Mouse (Mus musculus) heart, postnatal 0 days (tissue): Measurements from ENCODE around the gene 1700123O20Rik. TPM values are rescaled to one million over a fixed set of nuclear protein-coding genes. Genes with fewer than 3 reads are reported as not detected.

Experiments
- ATAC-seq: fragments of 200-750 bp; cut with Nextera tagmentation; 2 replicates; pipeline ENCODE4 v1.8.0; 2017; ENCODE audit warnings: low read depth, moderate number of reproducible peaks, moderate library complexity; ENCODE audit not compliant: insufficient read depth
- DNase-seq: peaks from one replicate; pipeline ENCODE4 v3.0.0-alpha.2; 2016; ENCODE audit warnings: low spot score
- H3K27ac ChIP-seq: fragments of 300-500 bp; sonication (generic); 2 replicates; pipeline ENCODE4 v1.5.1; 2014; ENCODE audit warnings: low read depth, mild to moderate bottlenecking
- H3K27me3 ChIP-seq: fragments of 300-500 bp; sonication (generic); 2 replicates; pipeline ENCODE4 v1.6.1; 2014; ENCODE audit warnings: low read length, mixed read lengths; ENCODE audit not compliant: control insufficient read depth, insufficient read depth
- H3K36me3 ChIP-seq: fragments of 300-500 bp; sonication (generic); replicated peaks from 2 replicates; pipeline ENCODE4 v1.6.1; 2014; ENCODE audit warnings: low read length, mixed read lengths; ENCODE audit not compliant: control insufficient read depth, insufficient read depth
- H3K4me1 ChIP-seq: fragments of 300-500 bp; sonication (generic); 2 replicates; pipeline ENCODE4 v1.6.1; 2014; ENCODE audit warnings: antibody characterized with exemption; ENCODE audit not compliant: control insufficient read depth, insufficient read depth
- H3K4me2 ChIP-seq: fragments of 300-500 bp; sonication (generic); 2 replicates; pipeline ENCODE4 v1.6.1; 2014; ENCODE audit warnings: low read depth, mild to moderate bottlenecking, low read length, moderate library complexity
- H3K4me3 ChIP-seq: fragments of 300-500 bp; sonication (generic); 2 replicates; pipeline ENCODE4 v1.5.1; 2014; ENCODE audit warnings: low read depth, low read length
- H3K9ac ChIP-seq: fragments of 300-500 bp; sonication (generic); replicated peaks from 2 replicates; pipeline ENCODE4 v1.6.1; 2014; ENCODE audit warnings: low read depth, low read length, mixed read lengths
- H3K9me3 ChIP-seq: fragments of 300-500 bp; sonication (generic); replicated peaks from 2 replicates; pipeline ENCODE4 v1.6.1; 2016; ENCODE audit warnings: low read length; ENCODE audit not compliant: control insufficient read depth
- CTCF ChIP-seq: IDR thresholded peaks from 2 replicates; pipeline ENCODE4 v1.5.1; 2016; ENCODE audit warnings: antibody characterized with exemption, control low read depth, low read depth
- EP300 ChIP-seq: IDR thresholded peaks from 2 replicates; pipeline ENCODE4 v1.6.1; 2016; ENCODE audit warnings: antibody characterized with exemption, low read depth
- WGBS: fragments of 180-500 bp; shearing (Covaris S2); extraction: QIAGEN DNeasy Blood & Tissue Kit; methylation state at CpG from one replicate; pipeline ENCODE4 v1.1.7; 2014; 5-methylcytosine and 5-hydroxymethylcytosine counted together
- polyA plus RNA-seq: library from polyadenylated mRNA; unstranded; fragments of >200 nt; fragmentation: Nextera tagmentation; extraction: Ambion mirVana; gene quantifications from 2 replicates; pipeline ENCODE4 v1.2.1, GENCODE M21; 2015
- total RNA-seq: library from RNA; depleted of rRNA; stranded (reverse); fragments of >200 nt; gene quantifications from 2 replicates; pipeline ENCODE4 v1.2.3, GENCODE M21; 2014; ENCODE audit warnings: low replicate concordance

Gene 1700123O20Rik
- total and polyA plus RNA-seq, 2 experiments from 2014 or later = 15.4 to 40.8 TPM

- ATAC-seq (no peak), DNase-seq (no peak)
- H3K27ac ChIP-seq = no peak overlapping the region
- H3K36me3 ChIP-seq = peaks cover 93% of the 10 kb centered on the region
- H3K9me3 ChIP-seq = no peaks in the 10 kb centered on the region
- TF ChIP-seq CTCF = peak; percentile 49
- TF ChIP-seq EP300 = no peak
- no peak overlapping the region for H3K9ac ChIP-seq
- no peaks in the 10 kb centered on the region for H3K4me1 ChIP-seq
- 91% methylated on average over 8 of the region's 8 CpGs for whole genome bisulfite sequencing
- no peak overlapping the region for H3K4me2 ChIP-seq
- no peaks in the 10 kb centered on the region for H3K27me3 ChIP-seq
- H3K4me3 ChIP-seq = no peak overlapping the region
These were observed 38.9 kb upstream of the 1700123O20Rik start for GRCm38 (mm10) chr14:54646898-54647636.

DNA sequence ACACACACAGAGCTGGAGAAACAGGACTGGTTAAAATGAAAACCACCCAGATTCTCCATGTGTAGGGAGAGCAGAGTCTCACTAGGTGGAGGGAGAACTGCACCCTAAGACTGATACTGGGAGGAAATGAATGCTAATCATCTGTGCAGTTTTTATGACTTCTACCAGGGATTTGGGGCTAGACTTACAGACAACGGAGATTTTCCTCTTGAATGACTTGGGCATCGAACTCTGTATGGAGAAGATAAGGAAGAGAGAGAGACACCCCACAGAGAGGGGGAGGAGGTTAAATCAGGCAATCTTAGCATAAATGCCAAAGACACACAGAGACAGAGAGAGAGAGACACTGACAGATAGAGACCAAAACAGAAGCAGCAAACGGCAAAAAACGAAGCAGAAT is 38.1 kb upstream of the 1700123O20Rik start:
- H3K9me3 ChIP-seq = no peaks in the 10 kb centered on the region
- no peak overlapping the region for H3K27ac ChIP-seq
- TF ChIP-seq CTCF (no peak), EP300 (no peak)
- H3K4me1 ChIP-seq = peaks cover 4% of the 10 kb centered on the region
- WGBS = 76% methylated on average over 4 of the region's 4 CpGs
- H3K9ac ChIP-seq = no peak overlapping the region
- ATAC-seq (no peak), DNase-seq (no peak)
- H3K27me3 ChIP-seq = no peaks in the 10 kb centered on the region
- peaks cover 85% of the 10 kb centered on the region for H3K36me3 ChIP-seq
- no peak overlapping the region for H3K4me3 ChIP-seq
- H3K4me2 ChIP-seq = no peak overlapping the region

DNA sequence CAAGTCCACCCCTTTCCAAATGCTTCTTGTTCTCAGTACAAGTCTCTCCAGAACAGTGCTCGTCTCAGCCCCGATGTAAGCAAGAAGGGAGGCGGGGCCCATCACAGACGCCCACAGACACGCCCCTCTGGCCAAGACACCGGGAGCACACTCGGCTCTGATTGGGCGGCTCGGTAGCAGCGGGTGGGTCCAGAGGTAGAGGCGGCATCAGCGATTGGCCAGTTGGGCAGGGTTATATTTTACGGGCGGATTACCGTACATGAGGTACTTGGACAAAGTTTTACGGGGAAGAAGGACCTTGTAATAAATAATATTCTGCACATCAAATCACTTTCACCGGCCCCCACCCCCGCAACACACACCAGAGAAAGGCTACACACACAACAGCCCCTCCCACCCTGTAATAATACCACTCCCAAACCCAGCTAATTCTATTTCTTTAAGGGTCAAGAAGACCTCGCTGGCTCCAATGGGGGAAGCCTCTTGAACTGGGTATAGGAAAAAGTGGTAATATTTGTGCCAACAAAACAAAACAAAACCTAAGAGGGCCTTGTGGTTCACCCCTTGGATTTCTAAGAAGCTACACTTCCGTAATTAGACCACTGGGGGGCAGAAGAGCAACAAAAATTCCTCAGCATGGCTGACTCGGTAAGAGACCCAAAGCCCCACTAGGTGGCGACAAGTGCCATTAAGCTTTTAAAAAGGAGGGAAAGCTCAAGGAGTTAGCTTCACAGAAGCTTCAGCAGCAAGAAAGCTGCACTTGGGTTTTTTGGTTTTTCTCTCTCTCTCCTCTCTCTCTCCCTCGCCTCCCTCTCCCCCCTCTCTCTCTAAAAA is 35.2 kb upstream of the 1700123O20Rik start:
- ATAC-seq (peak; percentile 37; the same call in 1 of the 2 replicates), DNase-seq (peak; percentile 88)
- no peak overlapping the region for H3K4me2 ChIP-seq
- peaks cover 6% of the 10 kb centered on the region for H3K4me1 ChIP-seq
- no peak overlapping the region for H3K9ac ChIP-seq
- TF ChIP-seq CTCF (peak; percentile 96), EP300 (no peak)
- H3K36me3 ChIP-seq = peaks cover 70% of the 10 kb centered on the region
- no peak overlapping the region for H3K27ac ChIP-seq
- H3K9me3 ChIP-seq = no peaks in the 10 kb centered on the region
- no peaks in the 10 kb centered on the region for H3K27me3 ChIP-seq
- WGBS = 56% methylated on average over 23 of the region's 23 CpGs
- H3K4me3 ChIP-seq = no peak overlapping the region

- no peak overlapping the region for H3K4me3 ChIP-seq
- H3K9me3 ChIP-seq = no peaks in the 10 kb centered on the region
- H3K4me2 ChIP-seq = no peak overlapping the region
- H3K27me3 ChIP-seq = no peaks in the 10 kb centered on the region
- peaks cover 6% of the 10 kb centered on the region for H3K4me1 ChIP-seq
- ATAC-seq = no peak
- H3K27ac ChIP-seq = no peak overlapping the region
- no peak overlapping the region for H3K9ac ChIP-seq
- WGBS = 64% methylated on average over 4 of the region's 4 CpGs
- H3K36me3 ChIP-seq = peaks cover 70% of the 10 kb centered on the region
- TF ChIP-seq EP300 = no peak
- no peak for TF ChIP-seq CTCF
- DNase-seq = no peak
These were observed 34.5 kb upstream of the 1700123O20Rik start for GRCm38 (mm10) chr14:54651556-54651955.

- peak overlapping the region; percentile 79 for H3K9ac ChIP-seq
- H3K4me3 ChIP-seq = peak overlapping the region; percentile 69
- H3K27me3 ChIP-seq = no peaks in the 10 kb centered on the region
- peak overlapping the region; percentile 84 for H3K27ac ChIP-seq
- 1% methylated on average over 7 of the region's 7 CpGs for WGBS
- peaks cover 6% of the 10 kb centered on the region for H3K4me1 ChIP-seq
- no peak for ATAC-seq
- TF ChIP-seq EP300 (no peak), CTCF (no peak)
- no peak for DNase-seq
- no peaks in the 10 kb centered on the region for H3K9me3 ChIP-seq
- H3K4me2 ChIP-seq = peak overlapping the region; percentile 86
- H3K36me3 ChIP-seq = peaks cover 71% of the 10 kb centered on the region
These were observed 33.2 kb upstream of the 1700123O20Rik start for GRCm38 (mm10) chr14:54652787-54653186.
